Mouse (Mus musculus) B cell, adult 2 months (primary cell): ENCODE results near the gene Mrpl30.
A peak's percentile ranks its signal among the peaks of the same experiment; 100 is the strongest.

Experiments
- DNase-seq, 2 experiments: peaks; one replicate each; pipeline ENCODE4 v3.0.0; 2022

Mrpl30 gene

GRCm38 (mm10) chr1:37890025-37890652 lies at the start of gene Mrpl30, which contains the start of gene Mitd1:
TSS of gene Mrpl30 (plus strand) at chr1:37890477.
TSS of gene Mitd1 (minus strand) at chr1:37890411.
- DNase-seq, result peak; percentile 87 to 88

- DNase-seq, result no peak
These were observed 43.4 kb upstream of the Mrpl30 start for GRCm38 (mm10) chr1:37846878-37847277.

DNA sequence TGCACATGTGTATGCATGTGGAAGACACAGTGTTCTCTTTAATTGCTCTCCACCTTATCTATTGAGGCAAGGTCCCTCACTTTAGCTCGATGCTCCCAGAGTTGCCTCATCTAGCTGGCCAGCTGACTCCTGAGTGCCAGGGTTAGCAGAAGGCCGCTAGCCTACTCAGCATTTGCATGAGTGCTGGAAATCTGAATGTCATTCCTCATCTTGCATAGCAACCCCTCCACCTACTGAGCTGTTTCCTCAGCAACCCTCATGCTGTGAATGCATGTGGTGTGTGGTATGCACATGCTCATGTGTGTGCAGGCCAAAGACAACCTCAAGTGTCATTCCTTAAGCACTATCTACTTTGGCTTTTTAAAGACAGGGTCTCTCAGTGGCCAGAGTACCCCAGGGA lies 39.6 kb upstream of the Mrpl30 start:
- no peak for DNase-seq

DNA sequence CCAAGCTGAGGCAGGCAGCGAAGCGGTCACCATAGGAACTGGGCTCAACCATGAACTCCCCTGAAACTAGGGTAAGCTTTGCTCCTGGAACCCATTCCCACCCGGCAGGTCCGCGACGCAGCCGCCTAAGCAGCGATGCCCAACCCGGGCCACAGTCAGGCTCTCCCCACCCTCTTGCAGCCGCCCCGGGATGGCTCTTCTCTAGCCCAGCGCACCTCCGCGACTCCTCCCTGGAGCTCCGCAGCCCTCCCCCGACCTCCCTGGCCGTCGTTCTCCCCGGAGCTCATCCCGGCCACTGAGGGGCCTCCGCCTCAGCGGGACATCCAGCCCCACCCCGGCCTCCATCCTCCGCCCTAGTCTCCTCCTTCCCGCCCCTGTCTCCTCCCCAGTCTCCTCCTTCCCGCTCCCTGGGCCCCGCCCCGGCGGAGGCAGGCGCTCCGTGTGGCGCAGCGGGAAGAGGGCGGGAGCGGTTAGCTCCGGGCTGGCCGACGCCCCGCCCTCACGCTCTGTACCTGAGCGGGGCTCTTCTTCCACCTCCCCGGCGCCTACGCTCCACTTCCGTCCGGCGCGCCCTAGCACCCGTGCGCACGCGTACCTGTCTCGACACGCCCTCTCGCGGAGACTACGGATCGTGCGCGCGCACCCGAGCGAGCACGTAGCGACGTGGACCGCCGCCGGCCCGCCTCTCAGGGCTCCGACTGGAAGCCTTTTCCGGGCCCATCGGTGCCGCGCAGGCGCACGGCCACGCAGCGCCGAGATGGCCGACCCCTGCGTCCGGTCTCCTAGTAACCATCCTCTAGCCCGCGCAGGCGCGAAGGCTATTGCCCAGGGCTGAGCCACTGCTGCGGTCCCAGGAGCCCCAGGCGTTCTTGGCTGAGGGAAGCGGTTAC lies 25.5 kb upstream of the Mrpl30 start:
- peak; percentile 98 to 99 for DNase-seq

DNA sequence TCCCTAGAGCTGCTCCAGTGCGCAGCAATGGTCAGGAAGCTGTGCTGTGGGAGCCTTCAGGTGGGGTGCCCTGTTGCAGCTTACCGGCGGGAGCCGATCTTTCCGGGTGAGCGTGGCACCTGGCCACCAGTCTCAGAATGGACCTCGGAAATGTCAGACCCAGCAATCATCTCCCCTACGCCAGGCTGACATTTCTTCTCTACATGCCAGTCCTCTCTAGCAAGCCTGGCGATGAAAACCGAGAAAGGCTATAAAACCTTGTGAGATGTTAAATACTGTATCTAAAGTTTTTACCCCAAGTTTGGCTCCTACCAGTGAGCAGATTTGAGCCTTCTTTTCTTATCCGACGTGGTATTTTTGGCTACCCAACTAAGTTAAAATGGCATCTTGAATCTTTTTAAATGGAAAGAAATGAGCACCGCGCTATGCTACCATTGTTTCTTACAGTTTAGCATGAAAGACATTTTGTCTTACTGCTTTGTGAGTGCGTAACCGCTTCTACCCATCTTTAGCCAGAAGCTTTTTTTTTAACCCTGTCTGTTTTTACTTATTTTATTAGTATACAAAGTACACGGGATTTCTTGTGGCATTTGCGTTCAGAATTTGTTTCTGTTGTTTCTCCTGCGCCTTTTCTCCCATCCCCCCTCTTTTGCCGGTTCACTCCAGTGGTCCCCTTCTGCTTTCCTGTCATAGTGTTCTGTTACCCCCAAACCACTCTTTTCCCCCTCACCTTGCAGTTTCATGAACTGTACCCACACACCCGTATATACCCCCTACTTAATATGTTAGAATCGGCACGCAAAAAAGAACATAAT lies 24.7 kb upstream of the Mrpl30 start:
- DNase-seq, result no peak

DNA sequence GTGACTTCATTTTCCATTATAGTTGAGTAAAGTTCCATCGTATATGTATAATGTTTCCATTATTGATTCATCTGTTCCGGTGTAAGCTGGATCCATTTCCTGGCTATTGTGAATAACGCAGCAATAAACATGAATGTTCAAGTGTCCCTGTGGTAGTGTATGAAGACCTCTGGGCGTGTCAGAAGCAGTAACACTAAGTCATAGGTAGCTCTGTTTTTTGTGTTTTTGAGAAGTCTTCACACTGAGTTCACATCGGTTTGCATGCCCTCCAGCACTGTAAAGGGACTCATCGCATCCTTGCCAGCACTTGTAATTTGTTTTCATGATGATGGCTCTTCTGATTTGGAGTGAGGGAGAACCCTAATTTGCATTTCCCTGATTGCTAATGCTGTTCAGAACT lies 24.0 kb upstream of the Mrpl30 start, which contains the start of gene Tsga10:
Gene Tsga10, minus strand, starts transcription at position 144 of the 400 bp plus-strand sequence.
- DNase-seq, result no peak

- peak; percentile 67 to 69 for DNase-seq
These were observed 23.2 kb upstream of the Mrpl30 start for GRCm38 (mm10) chr1:37867056-37867455.

DNA sequence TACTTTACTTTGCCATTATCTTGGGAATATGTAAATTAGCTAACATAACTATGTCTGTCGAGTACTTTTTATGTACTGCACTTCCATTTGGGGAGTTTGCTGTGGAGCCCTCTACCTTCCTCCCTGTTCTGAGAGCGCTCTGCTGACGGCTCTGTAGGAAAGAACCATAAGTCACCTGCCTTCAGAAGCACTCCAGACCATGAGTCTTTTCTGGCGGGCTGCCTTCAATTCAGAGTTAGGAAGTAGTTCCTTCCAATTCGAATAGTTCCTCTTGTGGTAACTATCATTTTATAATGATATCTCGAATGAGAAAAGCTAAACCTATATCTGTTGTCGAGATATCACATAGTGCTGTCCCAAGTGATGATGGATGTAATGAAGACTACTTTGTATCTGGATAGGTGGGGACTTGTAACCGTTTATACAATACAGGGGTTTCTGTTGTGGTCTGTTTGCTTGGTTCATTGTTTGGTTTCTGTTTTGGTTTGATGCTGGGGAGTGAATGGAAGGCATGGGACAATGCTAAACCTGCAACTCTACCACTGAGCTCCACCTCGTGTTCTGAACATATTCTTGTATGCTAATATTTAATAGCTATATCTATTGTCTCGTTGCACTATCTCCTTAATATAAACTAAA lies 22.5 kb upstream of the Mrpl30 start:
- DNase-seq, result no peak

DNA sequence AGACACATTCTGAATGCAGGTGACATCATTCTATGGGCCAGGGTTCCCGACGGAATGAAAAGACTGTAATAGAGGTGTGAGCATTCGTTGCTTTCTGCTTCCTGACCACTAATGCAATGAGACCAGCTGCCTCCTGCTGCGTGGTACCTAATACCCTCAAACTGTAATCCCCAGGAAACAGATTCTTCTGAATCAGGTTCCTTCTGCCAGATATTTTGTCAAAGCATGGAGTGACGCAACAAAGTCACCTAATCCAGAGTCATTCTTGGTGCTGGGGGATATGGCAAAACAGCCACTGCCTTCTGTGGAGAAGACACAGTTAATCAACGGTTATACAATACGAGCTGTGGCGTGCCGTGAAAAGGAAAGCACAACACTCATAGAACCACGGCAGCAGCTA lies 21.6 kb upstream of the Mrpl30 start:
- DNase-seq, result no peak

GRCm38 (mm10) chr1:37869362-37869761 lies 20.9 kb upstream of the Mrpl30 start:
- no peak for DNase-seq

GRCm38 (mm10) chr1:37871704-37872103 lies 18.6 kb upstream of the Mrpl30 start, which contains the start of gene Lipt1:
TSS of gene Lipt1 (plus strand) at chr1:37871738.
- no peak for DNase-seq

DNA sequence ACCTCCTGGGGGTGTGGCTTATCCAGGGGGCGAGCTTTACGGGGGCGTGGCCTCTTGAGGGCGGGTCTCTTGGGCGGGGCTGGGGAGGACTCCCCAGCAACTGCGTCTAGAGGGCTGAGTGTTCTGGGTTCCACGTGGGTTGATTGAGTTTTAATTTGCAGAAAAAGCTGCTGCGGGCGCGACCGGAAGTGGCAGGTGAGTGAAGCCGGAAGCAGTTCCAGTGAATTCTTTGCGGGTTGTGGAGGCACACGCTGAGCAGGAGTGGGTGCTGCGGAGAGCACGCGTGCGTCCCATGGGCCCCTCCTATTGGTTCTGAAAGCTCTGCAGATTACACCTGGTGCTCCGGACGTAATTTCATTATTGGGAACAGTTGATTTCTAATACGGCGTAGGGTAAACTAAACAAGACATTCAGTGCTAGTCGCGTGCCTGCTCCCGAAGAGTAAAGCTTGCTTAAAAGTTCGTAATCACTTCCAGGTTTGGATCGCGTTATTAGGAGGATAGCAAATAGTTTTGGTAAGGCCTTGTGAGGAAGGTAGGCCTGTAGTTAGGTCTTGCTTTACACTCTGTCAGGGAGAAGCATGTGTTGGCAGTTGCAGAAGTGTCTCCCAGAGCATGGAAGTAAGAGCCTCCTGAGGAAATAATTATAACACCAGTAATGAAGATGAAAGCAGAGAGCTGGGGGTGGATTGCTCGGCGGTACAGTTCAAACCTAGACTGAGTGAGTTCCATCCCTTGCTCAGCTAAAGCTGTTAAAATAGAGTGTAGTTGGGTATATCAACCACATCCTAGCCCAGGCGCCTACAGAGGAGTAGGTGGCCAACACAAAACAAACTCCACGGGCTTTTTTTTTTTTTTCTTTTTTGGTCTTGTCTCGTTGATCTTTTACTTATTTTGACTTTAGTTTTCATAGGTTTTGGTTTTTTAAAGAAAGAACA lies 17.9 kb upstream of the Mrpl30 start:
- DNase-seq, result peak; percentile 84 to 85

- no peak for DNase-seq
These were observed 17.1 kb upstream of the Mrpl30 start for GRCm38 (mm10) chr1:37873157-37873556.

GRCm38 (mm10) chr1:37877736-37878460 lies 12.4 kb upstream of the Mrpl30 start:
- no peak for DNase-seq

DNA sequence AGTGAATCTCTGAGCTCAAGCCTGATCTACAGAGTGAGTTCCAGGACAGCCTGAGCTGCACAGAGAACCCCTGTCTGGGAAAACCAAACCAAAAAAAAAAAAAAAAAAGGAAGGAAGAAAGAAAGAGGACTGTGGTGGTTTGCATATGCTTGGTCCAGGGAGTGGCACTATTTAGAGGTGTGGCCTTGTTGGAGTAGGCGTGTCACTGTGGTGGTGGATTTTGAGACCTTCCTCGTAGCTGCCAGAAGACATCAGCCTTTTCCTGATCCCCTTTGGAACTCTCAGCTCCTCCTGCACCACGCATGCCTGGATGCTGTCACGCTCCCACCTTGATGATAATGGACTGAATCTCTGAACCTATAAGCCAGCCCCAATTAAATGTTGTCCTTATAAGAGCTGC lies 6.9 kb upstream of the Mrpl30 start:
- no peak for DNase-seq

GRCm38 (mm10) chr1:37884451-37884850 lies 5.8 kb upstream of the Mrpl30 start:
- peak; percentile 41 to 46 for DNase-seq

DNA sequence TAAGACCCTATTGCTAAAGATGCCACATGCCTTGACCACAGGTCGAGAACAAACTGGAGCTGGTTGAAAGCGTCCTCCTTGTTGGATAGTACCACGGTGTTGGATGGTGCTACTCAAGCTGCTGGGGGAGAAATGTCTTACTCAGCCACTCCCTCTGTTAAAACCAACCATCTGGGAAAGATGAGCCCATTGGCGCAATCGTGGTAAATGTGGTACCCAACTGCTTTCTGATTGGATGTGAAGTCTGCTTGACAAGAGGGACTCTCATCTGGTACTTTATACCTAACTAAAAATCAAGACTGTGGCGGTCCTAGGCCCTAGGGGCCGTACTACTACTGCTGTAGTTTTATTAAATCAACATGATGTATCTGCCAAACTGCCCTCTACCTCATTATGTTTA lies 1.1 kb upstream of the Mrpl30 start:
- no peak for DNase-seq

GRCm38 (mm10) chr1:37891400-37891799 lies 1.1 kb downstream of the Mrpl30 start:
- peak in 1 of 2 experiments; percentile 4 for DNase-seq

DNA sequence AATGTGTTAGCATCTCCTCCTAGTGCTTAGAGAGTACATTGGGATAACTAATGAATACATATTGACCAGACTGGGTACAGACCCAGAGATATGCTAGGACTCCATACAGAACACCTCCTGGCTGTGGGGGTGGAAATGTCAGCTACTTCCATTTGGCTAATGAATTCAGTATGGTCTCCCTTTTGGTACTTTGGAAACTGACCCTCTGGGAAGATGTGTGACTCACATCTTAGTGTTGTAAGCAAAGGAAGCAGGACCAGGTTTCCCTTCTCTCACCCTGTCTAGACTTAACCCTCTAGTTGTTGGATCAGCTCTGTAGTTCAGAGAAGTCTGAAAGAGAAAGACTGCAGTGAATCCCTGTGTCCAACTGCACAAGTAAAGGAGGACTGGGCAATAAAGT lies 4.3 kb downstream of the Mrpl30 start:
- DNase-seq, result no peak

GRCm38 (mm10) chr1:37899816-37900215 lies 9.5 kb downstream of the Mrpl30 start:
- no peak for DNase-seq

- no peak for DNase-seq
These were observed 10.0 kb downstream of the Mrpl30 start for GRCm38 (mm10) chr1:37900288-37900687.
